Mouse (Mus musculus) heart, adult 2 months (tissue): ENCODE measurements around the gene Tmem145.

ENCODE experiments used
- CTCF ChIP-seq: fragments of 200-600 bp; IDR thresholded peaks from 2 replicates; pipeline ENCODE4 v1.8.1; 2022; ENCODE audit warnings: antibody characterized with exemption, mild to moderate bottlenecking, moderate library complexity
- EP300 ChIP-seq: fragments of 200-500 bp; IDR thresholded peaks from 2 replicates; pipeline ENCODE4 v1.6.1; 2011; ENCODE audit warnings: low read depth, low read length, control low read depth; ENCODE audit not compliant: insufficient read depth
- POLR2A ChIP-seq: fragments of 200-500 bp; IDR thresholded peaks from 2 replicates; pipeline ENCODE4 v1.6.1; 2011; ENCODE audit warnings: mild to moderate bottlenecking, low read depth, low read length, control low read depth; ENCODE audit not compliant: insufficient read depth

- TF ChIP-seq CTCF: no peak
- TF ChIP-seq EP300: no peak
- TF ChIP-seq POLR2A: no peak
These were observed 22.3 kb upstream of the Tmem145 start for GRCm38 (mm10) chr7:25283637-25284036.
